Mouse (Mus musculus): Measurements from ENCODE around the gene Plp2.

- TF ChIP-seq CTCF (IDR thresholded peaks at IDR 0.05; ENCODE audit: borderline replicate concordance, insufficient read depth, low read depth, low read length), result no peak
- no peak for TF ChIP-seq POLR2A (IDR thresholded peaks at IDR 0.05; ENCODE audit: borderline replicate concordance, insufficient read depth, low read length)
Observed at GRCm38 (mm10) chrX:7664791-7665190, 6.4 kb downstream of the Plp2 start.
